Mouse (Mus musculus) thymus, adult 2 months (tissue): Measurements from ENCODE around the gene Nrp1.

Experiments used
- CTCF ChIP-seq: fragments of 200-500 bp; IDR thresholded peaks from 2 replicates; pipeline ENCODE4 v1.5.1; 2012; ENCODE audit warnings: mild to moderate bottlenecking, control low read depth, low read length, moderate library complexity, borderline replicate concordance; ENCODE audit not compliant: control insufficient read depth, poor library complexity, insufficient read depth; ENCODE audit errors: extremely low read depth
- POLR2A ChIP-seq: fragments of 200-500 bp; IDR thresholded peaks from 2 replicates; pipeline ENCODE4 v1.6.1; 2012; ENCODE audit warnings: mild to moderate bottlenecking, low read length, control low read depth, moderate library complexity; ENCODE audit not compliant: control insufficient read depth, poor library complexity, insufficient read depth; ENCODE audit errors: extremely low read depth

DNA sequence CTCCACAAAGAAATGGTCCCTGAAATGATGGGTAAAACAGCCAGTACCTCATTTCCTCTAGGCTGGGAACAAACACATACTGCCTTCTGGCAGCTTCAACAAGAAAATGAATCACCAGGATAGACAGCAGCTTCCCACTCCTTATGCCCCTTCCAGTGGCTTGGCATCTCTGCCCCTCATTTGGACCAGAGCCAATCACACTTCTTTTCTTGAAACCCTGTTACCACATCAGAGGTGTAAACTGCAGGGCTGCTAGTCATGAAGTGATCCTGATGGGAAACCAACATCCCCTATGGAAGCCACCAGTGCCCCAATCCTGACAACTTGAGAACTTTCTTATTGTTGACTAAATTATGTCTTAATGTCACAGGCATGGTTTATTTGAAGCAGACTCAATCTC is 150.3 kb downstream of the Nrp1 start:
- TF ChIP-seq CTCF (no peak), POLR2A (no peak)
